Mouse (Mus musculus): ENCODE measurements around the gene Ctdnep1.

Ctdnep1 gene

DNA sequence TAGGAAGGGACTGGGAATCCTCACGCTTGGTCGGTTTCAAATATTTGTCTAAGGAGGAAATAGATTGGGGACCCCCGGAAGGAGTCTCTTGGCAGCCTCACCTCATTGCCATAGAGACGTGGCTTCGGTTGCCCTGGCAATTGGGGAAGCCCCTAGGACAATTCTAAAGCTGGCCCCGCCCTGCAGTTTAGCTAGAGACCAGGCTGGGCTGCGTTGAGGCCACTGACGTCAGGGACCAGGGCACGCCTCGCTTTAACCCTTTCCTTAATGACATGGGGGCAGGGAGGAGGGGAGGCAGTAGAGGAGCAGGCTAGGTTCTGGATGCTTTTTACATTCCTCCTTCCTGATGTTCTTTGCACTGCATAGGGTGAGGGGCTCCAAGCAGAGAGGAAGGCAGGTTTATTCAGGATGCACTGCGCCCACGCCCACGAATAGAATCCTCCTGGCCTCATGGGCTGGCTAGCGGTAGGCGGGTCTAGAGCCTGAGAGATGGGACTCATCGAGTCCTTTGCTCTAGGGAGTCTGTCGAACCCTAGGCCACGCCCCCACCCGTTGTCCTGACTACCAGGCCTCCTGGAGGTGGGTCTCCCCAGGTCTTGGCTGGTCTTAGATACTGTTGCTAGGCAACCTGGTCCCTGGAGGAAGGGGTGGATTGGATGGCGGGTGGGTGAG, 48.3 kb downstream of the Ctdnep1 start:
- DNase-seq (ENCODE audit: low spot score in 2 of 2), result peak in 1 of 2 experiments; percentile 54

DNA sequence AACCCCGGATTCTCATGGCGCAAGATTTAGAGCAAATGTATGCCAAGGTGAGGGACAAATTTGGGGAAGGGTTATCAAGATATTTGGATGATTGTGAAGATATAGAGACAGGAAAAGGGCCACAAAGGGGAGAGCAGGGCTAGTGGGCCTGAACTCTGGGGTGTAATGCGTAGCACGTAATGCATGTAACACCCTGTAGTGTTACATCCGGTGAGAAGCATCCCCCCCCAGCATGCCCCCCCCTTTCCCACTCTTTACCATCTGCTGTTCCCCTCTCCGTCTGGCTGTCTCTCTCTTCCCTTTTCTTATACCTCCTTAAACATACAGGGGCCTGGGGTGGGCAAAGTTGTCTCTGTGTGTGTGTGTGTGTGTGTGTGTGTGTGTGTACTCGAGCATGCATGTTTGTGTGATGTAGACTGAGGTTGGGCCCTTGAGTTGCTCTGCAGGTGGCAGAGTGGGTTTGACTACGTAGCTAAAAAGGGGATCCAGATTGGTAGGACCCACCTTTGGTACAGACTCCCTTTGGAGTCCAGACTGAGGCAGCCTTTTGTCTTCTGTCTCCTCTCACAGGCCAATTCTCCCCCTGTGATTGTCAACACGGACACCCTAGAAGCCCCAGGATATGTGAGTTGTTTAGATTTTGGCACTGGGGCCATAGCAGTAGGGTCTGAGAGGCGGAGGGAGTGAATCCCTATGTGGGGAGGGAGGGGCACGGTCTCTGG, 49.0 kb downstream of the Ctdnep1 start:
- no peak for DNase-seq (ENCODE audit: low spot score in 2 of 2)

DNA sequence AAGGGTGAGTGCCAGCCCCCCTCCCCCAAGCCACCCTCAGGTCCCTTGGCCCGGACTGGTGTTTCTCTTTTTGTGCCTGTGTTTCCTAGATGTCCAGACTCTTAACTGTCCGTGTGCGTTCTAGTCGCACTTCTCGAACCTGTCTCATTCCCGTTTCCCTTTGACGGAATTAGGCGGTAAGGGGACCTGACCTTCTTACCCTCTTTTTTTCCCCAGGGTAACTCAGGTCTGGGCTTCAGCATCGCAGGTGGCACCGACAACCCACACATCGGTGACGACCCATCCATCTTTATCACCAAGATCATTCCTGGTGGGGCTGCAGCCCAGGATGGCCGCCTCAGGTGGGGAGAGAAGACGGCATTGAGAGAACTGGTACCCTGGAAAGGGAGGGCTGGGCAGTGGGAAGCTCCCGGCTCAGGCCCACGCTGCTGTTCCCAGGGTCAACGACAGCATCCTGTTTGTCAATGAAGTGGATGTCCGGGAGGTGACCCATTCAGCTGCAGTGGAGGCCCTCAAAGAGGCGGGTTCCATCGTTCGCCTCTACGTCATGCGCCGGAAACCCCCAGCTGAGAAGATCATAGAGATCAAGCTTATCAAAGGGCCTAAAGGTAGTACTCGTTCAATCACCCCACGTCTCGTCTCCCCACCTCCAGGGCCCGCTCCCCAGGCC, 49.8 kb downstream of the Ctdnep1 start:
- no peak for DNase-seq (ENCODE audit: low spot score in 2 of 2)

DNA sequence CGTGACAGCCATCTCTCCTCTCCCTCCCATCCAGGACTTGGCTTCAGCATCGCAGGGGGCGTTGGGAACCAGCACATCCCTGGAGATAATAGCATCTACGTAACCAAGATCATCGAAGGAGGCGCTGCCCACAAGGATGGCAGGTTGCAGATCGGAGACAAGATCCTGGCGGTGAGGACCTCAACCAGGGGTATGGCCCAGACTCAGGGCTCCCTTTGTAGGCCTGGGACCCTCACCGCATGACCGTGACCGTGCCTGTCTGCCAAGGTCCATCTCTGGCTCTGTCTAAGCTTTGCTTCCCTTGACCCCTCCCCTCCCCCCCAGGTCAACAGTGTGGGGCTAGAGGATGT, 50.3 kb downstream of the Ctdnep1 start:
- no peak for DNase-seq (ENCODE audit: low spot score in 2 of 2)

GRCm38 (mm10) chr11:70038174-70038573, 57.2 kb downstream of the Ctdnep1 start:
- no peak for DNase-seq (ENCODE audit: low spot score in 2 of 2)

DNA sequence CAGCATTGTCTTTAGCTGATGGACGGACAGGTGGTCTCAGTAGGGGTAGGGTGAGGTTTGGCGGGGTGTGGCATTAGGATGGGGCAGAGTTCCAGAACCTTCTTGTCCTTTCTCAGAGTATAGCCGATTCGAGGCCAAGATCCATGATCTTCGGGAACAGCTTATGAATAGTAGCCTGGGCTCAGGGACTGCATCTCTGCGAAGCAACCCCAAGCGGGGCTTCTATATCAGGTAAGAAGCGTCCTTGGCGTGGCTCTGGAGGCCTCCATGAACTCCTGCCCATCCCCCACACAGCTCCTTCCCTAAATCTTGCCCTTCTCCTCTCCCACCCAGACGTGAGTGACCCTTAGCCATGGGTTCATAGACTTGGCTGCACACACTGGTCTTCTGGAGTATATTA, 58.7 kb downstream of the Ctdnep1 start:
- no peak for DNase-seq (ENCODE audit: low spot score in 2 of 2)

DNA sequence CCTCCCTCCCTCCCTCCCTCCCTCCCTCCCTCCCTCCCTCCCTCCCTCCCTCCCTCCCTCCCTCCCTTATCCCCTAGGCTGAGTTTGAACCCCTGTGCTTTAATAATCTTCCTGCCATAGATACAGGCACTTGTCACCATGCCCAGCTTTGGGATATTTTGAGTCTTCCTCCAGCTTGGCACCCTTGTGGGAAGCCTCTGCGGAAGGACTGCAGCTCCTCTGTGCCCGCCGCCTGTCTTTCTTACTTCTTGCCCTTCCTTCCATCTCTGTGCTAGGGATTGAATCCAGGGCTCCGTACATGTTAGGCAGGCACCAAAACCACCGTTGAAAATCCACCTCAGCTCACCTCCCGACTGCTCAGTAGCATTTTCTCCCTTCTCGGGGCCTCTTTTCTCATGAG, 59.2 kb downstream of the Ctdnep1 start:
- no peak for DNase-seq (ENCODE audit: low spot score in 2 of 2)
